Mouse (Mus musculus) urinary bladder, postnatal 4 days (tissue): ENCODE measurements around the gene Lef1.

Source experiments
- DNase-seq, 2 experiments: peaks; one replicate each; pipeline ENCODE4 v3.0.0; 2021 to 2022; ENCODE audit warnings: low spot score in 2 of 2

The Lef1 gene

GRCm38 (mm10) chr3:131190239-131190638 lies 80.0 kb downstream of the Lef1 start:
- DNase-seq = no peak

- no peak for DNase-seq
Measured at GRCm38 (mm10) chr3:131190671-131191367, 80.5 kb downstream of the Lef1 start.

- no peak for DNase-seq
Measured at GRCm38 (mm10) chr3:131191454-131191853, 81.2 kb downstream of the Lef1 start.

- DNase-seq = no peak
Measured at GRCm38 (mm10) chr3:131196050-131196449, 85.8 kb downstream of the Lef1 start.

DNA sequence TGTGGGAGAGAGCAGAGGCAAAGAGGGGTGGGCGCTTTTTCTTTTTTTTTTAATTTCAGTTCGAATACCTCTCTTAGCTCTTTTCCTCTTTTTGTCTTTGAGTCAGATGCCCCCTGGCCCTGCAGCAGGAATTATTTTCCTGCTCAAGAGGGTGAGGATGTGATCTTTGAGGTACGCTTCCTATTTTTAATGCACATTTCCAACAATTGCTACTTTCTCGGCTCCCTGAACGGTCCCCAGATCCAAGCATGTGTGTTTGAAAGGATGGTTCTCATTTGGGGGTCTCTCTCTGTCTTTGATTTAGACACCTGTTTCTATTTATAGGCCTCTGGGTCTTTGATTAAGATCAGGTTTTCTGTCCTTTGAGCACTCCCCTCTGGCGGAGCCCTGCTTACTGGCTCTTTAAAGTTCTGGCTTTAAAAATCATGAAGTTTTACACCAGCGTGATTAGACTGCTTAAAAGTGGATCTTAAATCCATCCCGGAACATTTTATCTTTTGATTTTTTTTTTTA lies 86.3 kb downstream of the Lef1 start:
- no peak for DNase-seq

DNA sequence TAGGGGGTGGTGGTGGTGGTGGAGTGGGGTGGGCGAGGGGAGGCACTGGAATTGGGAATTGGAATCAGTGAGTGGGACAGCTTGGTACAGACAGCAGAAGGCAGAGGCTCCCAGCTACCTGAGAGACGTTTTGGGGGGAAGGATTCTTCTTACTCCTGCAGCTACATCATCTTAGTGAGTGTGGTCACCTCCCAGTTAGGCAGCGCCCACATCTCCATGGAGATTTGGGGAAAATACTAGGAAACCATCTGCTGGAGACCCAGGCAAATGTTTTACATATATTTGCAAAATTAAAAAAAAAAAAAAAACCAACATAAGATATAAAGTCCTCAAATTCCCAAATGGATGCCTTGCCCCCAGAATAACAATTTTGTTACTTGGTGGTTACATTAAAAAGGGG lies 88.7 kb downstream of the Lef1 start:
- DNase-seq = no peak

DNA sequence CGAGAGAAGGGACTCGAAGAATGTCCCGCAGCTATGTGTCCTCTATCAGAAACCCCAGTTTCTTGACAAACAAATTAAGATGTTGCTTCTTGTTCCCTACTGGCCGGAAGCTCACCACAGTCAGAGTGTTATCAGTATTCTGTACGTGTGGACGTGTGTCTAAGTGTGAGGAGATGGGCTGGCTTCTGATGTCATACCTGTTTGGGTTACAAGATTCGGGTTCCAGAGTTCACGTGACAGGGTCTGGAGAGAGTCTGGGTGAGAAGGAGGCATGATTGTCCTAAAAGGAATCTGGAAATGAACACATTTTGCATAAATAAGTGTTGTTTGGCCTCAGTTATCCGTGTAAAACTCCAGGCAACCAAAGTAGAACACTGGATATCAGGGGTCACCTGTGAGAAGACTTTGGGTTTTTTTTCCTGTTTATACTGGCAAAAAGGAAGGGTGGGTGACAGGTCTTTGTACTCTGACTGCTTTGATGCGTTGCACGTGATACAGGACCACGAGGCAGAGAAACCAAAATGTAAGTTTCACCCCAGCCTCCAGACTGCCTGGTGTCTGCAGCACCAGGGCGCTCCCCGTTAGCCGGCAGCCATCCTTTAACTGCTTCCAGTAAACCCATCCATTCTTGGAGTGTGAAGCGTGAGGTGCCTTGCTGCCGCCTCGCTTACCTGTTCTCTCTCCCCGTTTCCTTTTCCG lies 89.5 kb downstream of the Lef1 start:
- DNase-seq = no peak

GRCm38 (mm10) chr3:131202311-131202710 lies 92.0 kb downstream of the Lef1 start:
- DNase-seq = no peak

GRCm38 (mm10) chr3:131207846-131208245 lies 97.6 kb downstream of the Lef1 start:
- DNase-seq = no peak

GRCm38 (mm10) chr3:131208265-131208891 lies 98.1 kb downstream of the Lef1 start:
- no peak for DNase-seq

GRCm38 (mm10) chr3:131212200-131212599 lies 101.9 kb downstream of the Lef1 start:
- no peak for DNase-seq

- no peak for DNase-seq
Measured at GRCm38 (mm10) chr3:131214060-131214658, 103.9 kb downstream of the Lef1 start.

DNA sequence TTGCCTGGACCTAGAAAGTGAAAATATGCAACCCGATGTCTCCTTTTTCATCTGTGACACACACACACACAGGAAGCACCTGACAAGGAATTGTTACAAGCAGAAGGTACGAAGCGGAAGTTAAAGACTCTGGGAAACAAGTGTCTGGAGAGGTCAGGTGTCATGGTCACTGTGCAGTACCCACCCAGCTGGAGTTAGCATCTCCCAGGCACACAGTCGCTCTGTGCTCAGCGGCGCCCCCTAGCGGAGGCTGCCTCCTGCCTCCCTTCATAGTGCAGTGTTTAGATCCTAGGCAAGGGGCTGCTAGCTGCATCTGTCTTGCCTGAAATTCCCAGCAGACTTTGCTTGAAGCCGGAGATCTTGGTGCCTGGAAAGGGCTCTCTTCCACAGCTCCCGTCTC lies 104.6 kb downstream of the Lef1 start:
- DNase-seq = no peak

DNA sequence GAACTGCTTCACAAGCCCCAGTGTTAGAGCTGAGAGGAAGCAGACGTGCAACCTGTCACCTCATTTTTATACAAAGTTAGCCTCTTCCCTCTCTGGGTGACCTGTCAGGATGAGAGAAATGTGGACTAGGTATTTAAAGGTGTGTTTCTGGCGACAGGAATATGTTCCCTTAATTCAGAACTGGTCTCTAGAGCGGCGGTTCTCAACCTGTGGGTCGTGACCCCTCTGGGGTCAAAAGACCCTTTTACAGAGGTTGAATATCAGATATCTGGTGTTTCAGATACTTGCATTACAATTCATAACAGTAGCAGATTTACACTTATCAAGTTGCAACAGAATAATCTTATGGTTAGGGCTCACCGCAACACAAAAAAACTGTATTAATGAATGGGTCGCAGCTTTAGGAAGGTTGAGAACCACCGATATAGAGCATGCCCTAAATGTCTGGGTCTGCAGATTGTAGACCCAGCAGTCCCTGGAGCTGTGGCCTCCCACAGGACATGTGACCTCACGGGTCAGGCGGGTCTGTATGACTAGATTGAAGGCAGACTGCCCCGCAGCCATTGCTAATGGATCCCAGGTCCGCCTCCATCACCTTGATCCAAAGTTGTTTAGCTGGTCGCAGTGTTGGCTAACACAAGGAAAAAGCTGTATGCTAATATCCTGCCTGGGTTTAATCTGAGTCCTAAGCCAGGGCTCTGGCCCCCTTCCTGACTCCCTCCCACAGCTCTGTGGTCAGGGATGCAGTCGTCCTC lies 108.5 kb downstream of the Lef1 start:
- DNase-seq = no peak

- DNase-seq = no peak
Measured at GRCm38 (mm10) chr3:131228083-131228482, 117.8 kb downstream of the Lef1 start.

GRCm38 (mm10) chr3:131237061-131237460 lies 126.8 kb downstream of the Lef1 start:
- no peak for DNase-seq

DNA sequence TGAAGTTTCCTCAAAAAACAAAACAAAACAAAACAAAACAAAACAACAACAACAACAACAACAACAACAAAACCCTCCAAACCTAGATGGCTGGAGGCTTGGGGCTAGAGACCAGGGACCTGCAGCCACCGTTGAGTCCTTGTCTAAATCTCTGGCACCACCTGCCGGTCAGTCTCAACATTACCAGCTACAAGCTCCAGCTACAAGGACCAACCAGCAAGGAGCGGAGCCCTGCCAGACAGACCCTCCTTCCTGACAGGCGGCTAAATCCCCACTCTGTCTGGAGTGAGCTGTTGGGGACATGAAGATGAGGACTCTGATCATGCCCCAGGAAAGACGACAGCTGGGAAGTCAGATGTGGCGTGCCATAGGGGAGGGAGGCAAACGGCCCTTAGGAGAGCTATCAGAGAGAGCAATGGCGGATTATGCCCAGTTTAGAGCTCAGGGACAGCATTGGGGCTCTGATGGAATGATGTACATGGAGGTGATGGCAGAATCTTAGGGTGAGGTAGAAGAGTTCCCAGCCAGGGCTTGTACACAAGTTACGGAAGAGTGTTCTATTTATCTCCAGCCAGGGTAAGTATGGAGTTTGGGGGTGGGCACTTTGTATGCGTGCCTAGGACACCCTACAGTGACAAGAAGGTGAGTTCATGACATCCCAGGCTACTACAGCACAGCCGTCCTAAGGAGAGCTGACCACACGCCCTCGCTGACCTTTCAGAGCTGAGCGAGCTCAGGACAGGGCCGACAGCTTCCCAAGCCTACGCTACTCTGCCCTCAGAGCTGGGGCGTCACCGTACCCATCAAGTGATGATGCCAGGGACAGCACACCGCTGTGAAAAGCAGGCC lies 127.7 kb downstream of the Lef1 start:
- DNase-seq = peak; percentile 58 to 84

DNA sequence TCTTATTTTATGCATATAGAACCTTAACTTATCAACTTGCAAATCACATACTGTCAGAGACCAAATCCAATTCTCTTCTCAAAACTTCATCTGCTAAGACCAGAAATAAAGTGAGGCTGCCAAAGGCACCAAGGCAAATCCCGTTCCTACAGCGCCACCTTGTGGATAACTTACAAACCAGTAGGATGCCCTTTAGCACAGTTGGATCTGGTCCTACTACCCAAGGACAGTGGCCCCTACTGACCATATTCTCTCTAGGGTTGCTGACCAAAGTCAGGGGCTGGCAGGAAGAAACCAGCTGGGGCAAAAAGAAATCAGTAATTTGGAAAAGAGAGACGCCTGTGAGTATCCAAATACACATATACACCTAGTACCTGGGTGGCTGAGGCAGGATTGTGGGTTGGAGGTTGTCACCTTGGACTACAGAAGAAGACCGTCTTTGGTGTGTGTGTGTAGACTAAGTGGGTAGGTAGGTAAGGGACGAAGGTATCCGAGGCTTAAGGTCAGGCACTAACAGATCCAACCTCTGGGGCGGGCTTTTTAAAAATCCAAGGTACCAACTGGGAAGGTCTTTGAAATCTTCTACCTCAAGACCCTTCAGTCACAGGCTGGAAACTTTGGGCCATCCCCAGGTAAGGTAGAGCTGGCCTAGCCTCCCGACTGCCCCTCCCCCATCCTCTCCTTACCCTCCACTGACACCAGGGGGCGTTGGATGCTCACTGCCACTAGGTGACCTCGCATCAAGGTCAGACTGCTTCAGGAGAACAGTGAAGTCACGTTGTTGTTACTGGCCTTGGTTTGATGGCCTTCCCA lies 135.7 kb downstream of the Lef1 start:
- DNase-seq = peak in 1 of 2 experiments; percentile 47

DNA sequence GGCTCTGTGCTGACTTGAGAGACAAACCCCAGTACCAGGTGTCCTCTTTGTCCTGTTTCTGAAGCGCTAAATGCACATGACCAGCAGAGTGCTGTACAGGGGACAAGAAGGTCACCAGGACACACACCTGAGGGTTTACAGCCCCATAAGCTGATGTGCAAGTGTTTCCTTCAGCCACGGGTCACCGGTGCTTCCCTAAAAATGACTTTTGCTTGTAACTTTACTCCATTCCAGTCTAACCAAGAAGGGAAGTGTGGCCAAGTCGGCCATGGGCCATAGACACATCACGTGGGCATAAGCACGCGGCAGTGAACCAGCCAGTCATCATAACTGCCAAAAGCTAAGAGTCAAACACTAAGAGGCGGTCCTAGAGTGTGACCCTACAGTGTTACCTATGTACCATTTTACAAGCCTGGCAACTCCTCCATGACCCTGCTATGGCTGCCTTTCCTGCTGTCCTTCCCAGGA lies 136.3 kb downstream of the Lef1 start:
- no peak for DNase-seq

DNA sequence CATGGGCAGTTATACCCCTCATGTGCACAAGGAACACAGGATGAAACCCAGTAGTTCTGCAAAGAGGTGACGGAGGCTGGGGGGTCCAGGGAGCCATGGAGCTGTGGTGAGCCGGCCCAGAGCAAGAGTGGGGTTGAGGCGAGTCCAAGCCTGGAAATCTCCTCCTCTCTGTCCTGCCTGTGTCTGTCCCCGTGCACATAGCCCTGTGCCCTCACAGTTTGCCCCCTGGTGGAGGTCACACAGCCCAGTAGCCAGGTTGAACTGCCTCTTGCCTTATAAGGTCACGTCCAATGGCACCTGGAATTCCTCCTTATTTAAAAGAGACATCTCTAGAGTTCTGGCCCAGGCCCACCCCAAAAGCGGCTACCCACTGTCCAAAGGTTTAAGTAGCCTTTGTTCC lies 137.2 kb downstream of the Lef1 start:
- DNase-seq = no peak
